13 mouse cellular contexts compared by ENCODE assay signal in genomic region chr11:8634728-8635410, GRCm38 (mm10). TPM values are rescaled to one million over a fixed set of nuclear protein-coding genes. Genes with fewer than 3 reads are reported as not detected.
DNase-seq lines count a peak whose midpoint lies in the region; ATAC-seq and TF ChIP-seq lines count a peak whose summit lies in the region.
"Had no signal": no experiment of that assay in that cellular context is flagged by ENCODE, and none has a peak within 500 bp of the region (broad histone marks: within the 10 kb centered on the region; RNA-seq: fewer than 3 reads in every experiment).

No protein-coding gene starts in this region.

- WGBS in kidney, embryonic 14.5 days: 53% methylated on average over 7 of the region's 7 CpGs
- WGBS in liver, postnatal 0 days (ENCODE audit: insufficient replicate concordance): 44% methylated on average over 7 of the region's 7 CpGs
- WGBS in midbrain, embryonic 11.5 days: 76% methylated on average over 7 of the region's 7 CpGs

- no peaks in the 10 kb centered on the region for H3K27me3 ChIP-seq in ES-Bruce4 (ENCODE audit: control insufficient read depth, insufficient read depth, low read length, poor library complexity, severe bottlenecking)
- no peaks in the 10 kb centered on the region for H3K27me3 ChIP-seq in kidney, embryonic 14.5 days (ENCODE audit: control insufficient read depth, insufficient read depth, low read length)
- H3K27me3 ChIP-seq in liver, postnatal 0 days (ENCODE audit: insufficient read depth, low read length): no peaks in the 10 kb centered on the region
- no peaks in the 10 kb centered on the region for H3K27me3 ChIP-seq in midbrain, embryonic 11.5 days (ENCODE audit: control insufficient read depth, insufficient read depth, low read length)
- H3K27me3 ChIP-seq: forebrain, embryonic 15.5 days; midbrain, embryonic 15.5 days had no signal

- TF ChIP-seq CTCF in ES-Bruce4 (IDR thresholded peaks at IDR 0.05; ENCODE audit: low read depth, low read length): no peak
- TF ChIP-seq CTCF in bone marrow macrophage, adult 2 months (IDR thresholded peaks at IDR 0.05; ENCODE audit: low read depth, low read length): no peak
- TF ChIP-seq CTCF in liver, postnatal 0 days (IDR thresholded peaks at IDR 0.05; ENCODE audit: low read depth): no peak

- H3K4me1 ChIP-seq in ES-Bruce4 (ENCODE audit: control insufficient read depth, insufficient read depth, low read length): peaks cover 20% of the 10 kb centered on the region
- peaks cover 69% of the 10 kb centered on the region for H3K4me1 ChIP-seq in bone marrow macrophage, adult 2 months (ENCODE audit: control insufficient read depth, insufficient read depth, low read length)
- H3K4me1 ChIP-seq in kidney, embryonic 14.5 days (ENCODE audit: control insufficient read depth, insufficient read depth, low read length): peaks cover 16% of the 10 kb centered on the region
- peaks cover 33% of the 10 kb centered on the region for H3K4me1 ChIP-seq in liver, postnatal 0 days (ENCODE audit: insufficient read depth)
- H3K4me1 ChIP-seq in midbrain, embryonic 11.5 days (ENCODE audit: control insufficient read depth, insufficient read depth, low read length): no peaks in the 10 kb centered on the region
- H3K4me1 ChIP-seq: midbrain, embryonic 15.5 days had no signal

- H3K4me3 ChIP-seq in ES-Bruce4 (ENCODE audit: low read depth, low read length): no peak overlapping the region
- no peak overlapping the region for H3K4me3 ChIP-seq in bone marrow macrophage, adult 2 months (ENCODE audit: insufficient read depth, low read length)
- H3K4me3 ChIP-seq in kidney, embryonic 14.5 days (ENCODE audit: low read length): no peak overlapping the region
- no peak overlapping the region for H3K4me3 ChIP-seq in liver, postnatal 0 days (ENCODE audit: low read depth, low read length)
- no peak overlapping the region for H3K4me3 ChIP-seq in midbrain, embryonic 11.5 days (ENCODE audit: low read depth, low read length)
- H3K4me3 ChIP-seq: forebrain, embryonic 15.5 days; midbrain, embryonic 15.5 days had no signal

- H3K27ac ChIP-seq in ES-Bruce4 (ENCODE audit: insufficient read depth, low read length): peak overlapping the region; percentile 99
- H3K27ac ChIP-seq in bone marrow macrophage, adult 2 months (ENCODE audit: insufficient read depth, low read depth, low read length): peak overlapping the region; percentile 85
- peak overlapping the region; percentile 68 for H3K27ac ChIP-seq in kidney, embryonic 14.5 days (ENCODE audit: low read depth, low read length)
- H3K27ac ChIP-seq in liver, postnatal 0 days (ENCODE audit: low read depth): peak overlapping the region; percentile 18; the same call in 1 of the 2 replicates
- H3K27ac ChIP-seq in midbrain, embryonic 11.5 days (ENCODE audit: low read depth, low read length): no peak overlapping the region
- H3K27ac ChIP-seq: forebrain, embryonic 15.5 days; midbrain, embryonic 15.5 days had no signal

- peak overlapping the region; percentile 19; the same call in 1 of the 2 replicates for H3K9ac ChIP-seq in ES-Bruce4 (ENCODE audit: low read depth, poor library complexity, severe bottlenecking)
- no peak overlapping the region for H3K9ac ChIP-seq in kidney, embryonic 14.5 days (ENCODE audit: low read depth, low read length)
- no peak overlapping the region for H3K9ac ChIP-seq in liver, postnatal 0 days (replicated peaks)
- H3K9ac ChIP-seq in midbrain, embryonic 11.5 days (ENCODE audit: low read length): no peak overlapping the region
- H3K9ac ChIP-seq: forebrain, embryonic 15.5 days; midbrain, embryonic 15.5 days had no signal

- H3K36me3 ChIP-seq in ES-Bruce4 (ENCODE audit: control insufficient read depth, insufficient read depth, low read length, poor library complexity, severe bottlenecking): no peaks in the 10 kb centered on the region
- no peaks in the 10 kb centered on the region for H3K36me3 ChIP-seq in kidney, embryonic 14.5 days (ENCODE audit: control insufficient read depth, insufficient read depth, low read length)
- no peaks in the 10 kb centered on the region for H3K36me3 ChIP-seq in liver, postnatal 0 days (replicated peaks; ENCODE audit: insufficient read depth, low read length)
- H3K36me3 ChIP-seq in midbrain, embryonic 11.5 days (ENCODE audit: control insufficient read depth, insufficient read depth, low read length): no peaks in the 10 kb centered on the region
- H3K36me3 ChIP-seq: forebrain, embryonic 15.5 days; midbrain, embryonic 15.5 days had no signal

- TF ChIP-seq POLR2A in ES-Bruce4 (IDR thresholded peaks at IDR 0.05; ENCODE audit: insufficient read depth, low read length): no peak
- no peak for TF ChIP-seq POLR2A in bone marrow macrophage, adult 2 months (IDR thresholded peaks at IDR 0.05; ENCODE audit: borderline replicate concordance, low read depth, low read length)

- ATAC-seq in kidney, embryonic 14.5 days (ENCODE audit: low FRiP score, low TSS enrichment): peak; percentile 80
- no peak for ATAC-seq in liver, postnatal 0 days
- no peak for ATAC-seq in midbrain, embryonic 11.5 days (ENCODE audit: low FRiP score)
- ATAC-seq: CD4-positive, CD25-positive, alpha-beta regulatory T cell, adult 4 months; forebrain, embryonic 15.5 days; midbrain, embryonic 15.5 days had no signal

- no peak overlapping the region for H3K4me2 ChIP-seq in kidney, embryonic 14.5 days (replicated peaks; ENCODE audit: low read depth, low read length)
- H3K4me2 ChIP-seq in liver, postnatal 0 days (ENCODE audit: low read depth, low read length): peak overlapping the region; percentile 18; the same call in 1 of the 2 replicates
- no peak overlapping the region for H3K4me2 ChIP-seq in midbrain, embryonic 11.5 days
- H3K4me2 ChIP-seq: forebrain, embryonic 15.5 days; midbrain, embryonic 15.5 days had no signal

- TF ChIP-seq EP300 in ES-Bruce4 (IDR thresholded peaks at IDR 0.05; ENCODE audit: insufficient read depth, low read depth, low read length): peak; percentile 17; the same call in 1 of the 2 replicates
- TF ChIP-seq EP300 in liver, postnatal 0 days (IDR thresholded peaks at IDR 0.05; ENCODE audit: low read depth): no peak

- H3K9me3 ChIP-seq in ES-Bruce4 (replicated peaks; ENCODE audit: control insufficient read depth, insufficient read depth, low read length, poor library complexity, severe bottlenecking): no peaks in the 10 kb centered on the region
- no peaks in the 10 kb centered on the region for H3K9me3 ChIP-seq in kidney, embryonic 14.5 days (ENCODE audit: control insufficient read depth, low read length)
- H3K9me3 ChIP-seq in liver, postnatal 0 days (ENCODE audit: low read length): no peaks in the 10 kb centered on the region
- H3K9me3 ChIP-seq in midbrain, embryonic 11.5 days (ENCODE audit: control insufficient read depth, low read length): no peaks in the 10 kb centered on the region
- H3K9me3 ChIP-seq: forebrain, embryonic 15.5 days; midbrain, embryonic 15.5 days had no signal

- no peak for DNase-seq in liver, postnatal 0 days
- no peak for DNase-seq in cerebellum, adult 11 months
- DNase-seq in left cerebral cortex, adult 18-20 months (ENCODE audit: low spot score in 2 of 2): no peak
- no peak for DNase-seq in midbrain, embryonic 11.5 days (ENCODE audit: low spot score, missing footprints)
- DNase-seq in left cerebral cortex, adult 9 months (ENCODE audit: low spot score in 2 of 2): no peak
- DNase-seq: cerebellum, postnatal 14 days; left cerebral cortex, postnatal 4 days had no signal

RNA-seq across cellular contexts. Expression of gene Tns3, which starts 29.5 kb away (rescaled TPM):
- polyA plus RNA-seq in ES-Bruce4 (2011; ENCODE audit: insufficient read depth, insufficient read length, low read depth, missing spikeins): 45.7 and 46.2 TPM in 2 replicates
- polyA plus RNA-seq in bone marrow macrophage, adult 2 months (2012; ENCODE audit: insufficient read depth, insufficient read length, missing spikeins): 82.5 and 102 TPM in 2 replicates
- 12.5 and 20.3 TPM in 2 replicates for polyA plus RNA-seq in kidney, embryonic 14.5 days (2014; fragmentation: Nextera tagmentation; extraction: Ambion mirVana)
- polyA plus RNA-seq in liver, postnatal 0 days (2015; fragmentation: Nextera tagmentation; extraction: Ambion mirVana): 2.8 and 3.6 TPM in 2 replicates
- total RNA-seq in left cerebral cortex, adult 18-20 months (2021): 10 to 100 TPM; 33.5 to 34.4 TPM
- 4.9 and 5.0 TPM in 2 replicates for polyA plus RNA-seq in midbrain, embryonic 11.5 days (2014; fragmentation: Nextera tagmentation; extraction: Ambion mirVana)
